Mouse (Mus musculus) thymus, postnatal 25 days (tissue): ENCODE data around the gene Junb.

Experiments used
- DNase-seq: peaks from one replicate; pipeline ENCODE4 v3.0.0; 2022

The Junb gene

GRCm38 (mm10) chr8:84987388-84987787 is 8.9 kb upstream of the Junb start:
- DNase-seq = no peak

- no peak for DNase-seq
Measured at GRCm38 (mm10) chr8:84986379-84986945, 7.9 kb upstream of the Junb start.

- peak; percentile 90 for DNase-seq
Measured at GRCm38 (mm10) chr8:84985684-84986378, 7.3 kb upstream of the Junb start.

- DNase-seq = no peak
Measured at GRCm38 (mm10) chr8:84985049-84985683, 6.6 kb upstream of the Junb start.

GRCm38 (mm10) chr8:84984294-84985048 is 6.0 kb upstream of the Junb start:
- peak; percentile 12 for DNase-seq

- DNase-seq = no peak
Measured at GRCm38 (mm10) chr8:84982499-84983011, 4.0 kb upstream of the Junb start.

GRCm38 (mm10) chr8:84981644-84982498 is 3.4 kb upstream of the Junb start:
- DNase-seq = no peak

- peak; percentile 24 for DNase-seq
Measured at GRCm38 (mm10) chr8:84980622-84981358, 2.3 kb upstream of the Junb start.

GRCm38 (mm10) chr8:84979599-84980421 is 1.3 kb upstream of the Junb start:
- DNase-seq = peak; percentile 84

- DNase-seq = peak; percentile 83
Measured at GRCm38 (mm10) chr8:84977435-84978247, 877 bp downstream of the Junb start.

GRCm38 (mm10) chr8:84976763-84977434 is 1.6 kb downstream of the Junb start:
- no peak for DNase-seq

GRCm38 (mm10) chr8:84976031-84976762 is 2.3 kb downstream of the Junb start:
- peak; percentile 94 for DNase-seq

GRCm38 (mm10) chr8:84975434-84975833 is 3.1 kb downstream of the Junb start:
- DNase-seq = peak; percentile 89

GRCm38 (mm10) chr8:84974543-84975142 is 3.9 kb downstream of the Junb start:
- no peak for DNase-seq

- peak; percentile 67 for DNase-seq
Measured at GRCm38 (mm10) chr8:84973803-84974542, 4.5 kb downstream of the Junb start.

GRCm38 (mm10) chr8:84973079-84973478 is 5.4 kb downstream of the Junb start:
- DNase-seq = no peak

GRCm38 (mm10) chr8:84970913-84971312 is 7.6 kb downstream of the Junb start:
- no peak for DNase-seq
